Mouse (Mus musculus): Measurements from ENCODE around the gene Olfr272.

Gene Olfr272

DNA sequence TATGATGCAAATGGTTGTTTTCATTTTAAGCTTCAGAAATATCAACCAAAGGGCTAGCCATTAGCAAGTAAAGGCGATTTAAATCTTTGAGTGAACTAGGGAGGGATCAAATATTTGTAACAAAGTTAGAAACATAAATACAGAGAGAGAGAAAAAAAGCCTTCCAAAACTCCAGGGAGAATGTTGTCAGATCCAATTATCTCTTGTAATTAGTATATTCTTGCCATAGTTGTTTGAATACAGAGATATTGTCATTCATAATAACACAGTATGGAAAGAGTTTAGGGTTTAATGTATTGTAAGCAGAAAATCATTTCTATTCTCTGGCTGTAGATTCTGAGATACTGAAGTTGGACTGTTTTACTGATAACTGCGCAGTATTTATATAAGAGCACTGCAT is at the start of gene Olfr272:
TSS of gene Olfr272 (minus strand) at position 101 of the 400 bp plus-strand sequence.
- DNase-seq = no peak

GRCm38 (mm10) chr4:52964247-52964646 is 45.3 kb upstream of the Olfr272 start, which contains the start of gene Olfr270:
TSS of gene Olfr270 (plus strand) at chr4:52964547.
- DNase-seq = no peak

DNA sequence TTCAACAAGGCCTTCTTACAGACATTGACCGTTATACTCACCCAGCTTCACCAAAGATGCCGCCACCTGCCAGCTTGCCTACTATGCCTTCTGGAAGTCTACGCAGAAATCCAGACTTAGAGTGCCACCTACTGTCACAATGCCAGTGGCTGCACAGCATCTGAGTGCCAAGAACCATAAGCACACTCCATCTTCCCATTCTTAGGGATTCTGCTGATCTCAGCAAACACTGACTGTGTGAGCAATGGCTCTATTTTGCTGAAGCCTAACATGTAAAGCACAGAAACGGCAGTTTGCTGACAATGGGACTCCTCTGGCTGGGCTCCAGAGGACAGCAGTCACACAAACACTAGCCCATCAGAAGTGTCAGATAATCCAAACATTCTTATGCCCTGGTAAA is 39.7 kb upstream of the Olfr272 start:
- peak; percentile 84 to 87 for DNase-seq

- DNase-seq = no peak
Measured at GRCm38 (mm10) chr4:52949005-52949404, 30.0 kb upstream of the Olfr272 start.

DNA sequence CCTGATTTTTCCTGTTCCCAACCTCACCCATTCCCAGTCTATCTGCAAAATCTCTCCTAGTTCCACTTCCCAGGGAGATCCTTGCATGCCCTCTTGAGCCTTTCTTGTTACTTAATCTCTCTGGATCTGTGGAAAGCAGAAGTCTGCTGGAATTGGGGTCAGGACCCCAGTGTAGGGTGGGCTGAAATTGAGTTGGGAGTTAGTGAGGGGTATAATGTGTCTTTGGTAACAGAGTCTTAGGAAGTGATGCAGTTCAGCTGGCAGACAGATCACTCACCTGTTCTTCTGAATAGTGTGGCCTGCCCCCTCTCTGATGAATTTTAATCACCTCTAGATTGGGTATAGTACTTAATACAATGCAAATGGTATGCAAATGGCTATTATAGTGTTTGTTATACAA is 27.7 kb upstream of the Olfr272 start:
- DNase-seq = no peak

DNA sequence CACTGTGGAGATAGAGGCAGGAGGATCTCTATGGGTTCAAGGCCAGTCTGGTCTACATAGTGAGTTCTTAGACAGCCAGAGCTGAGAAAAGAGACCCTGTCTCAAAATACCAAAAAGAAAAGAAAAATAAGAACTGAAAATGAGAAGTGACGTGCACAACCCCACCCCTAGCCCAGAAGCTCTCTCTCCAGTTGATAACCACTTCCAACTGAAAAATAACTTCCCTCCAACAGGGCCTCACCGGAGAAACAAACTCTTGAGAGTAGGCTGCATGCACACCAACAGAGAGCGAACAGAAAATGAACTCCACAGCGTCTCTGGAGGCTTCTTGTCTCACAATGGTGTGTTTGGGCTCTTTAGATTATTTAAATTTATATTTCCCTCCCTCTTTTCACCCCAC is 11.5 kb upstream of the Olfr272 start:
- no peak for DNase-seq

GRCm38 (mm10) chr4:52917311-52917688 is 1.7 kb downstream of the Olfr272 start:
- DNase-seq = no peak

- DNase-seq = no peak
Measured at GRCm38 (mm10) chr4:52916659-52917310, 2.2 kb downstream of the Olfr272 start.

GRCm38 (mm10) chr4:52912409-52912808 is 6.6 kb downstream of the Olfr272 start:
- DNase-seq = no peak

DNA sequence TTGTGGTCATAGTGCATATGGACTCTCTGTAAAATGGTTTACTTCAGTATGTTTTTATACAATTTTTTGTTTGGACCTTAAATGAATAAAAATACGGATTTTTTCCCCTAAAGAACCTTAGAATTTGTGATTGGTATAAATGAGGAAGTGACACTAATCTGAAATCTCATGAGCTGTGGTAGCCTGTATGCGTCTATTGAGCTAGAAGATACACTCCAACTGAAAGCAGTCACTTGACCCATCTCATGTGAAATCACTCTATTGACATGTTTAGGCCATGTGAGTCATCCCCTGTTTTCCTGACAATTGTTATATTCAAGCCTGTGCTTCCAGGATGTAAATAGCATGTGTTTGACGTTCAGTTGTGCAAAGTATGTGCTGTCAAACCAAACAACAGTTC is 9.4 kb downstream of the Olfr272 start:
- DNase-seq = no peak

GRCm38 (mm10) chr4:52864156-52864555 is 54.8 kb downstream of the Olfr272 start:
- no peak for DNase-seq
